Mouse (Mus musculus) midbrain, embryonic 13.5 days (tissue): ENCODE results near the gene Upb1. TPM values are rescaled to one million over a fixed set of nuclear protein-coding genes. Genes with fewer than 3 reads are reported as not detected.
A peak's percentile ranks its signal among the peaks of the same experiment; 100 is the strongest.
"Not testable (repeated sequence)": the region's sequence is repeated elsewhere in the genome, so short reads cannot be mapped to it uniquely, and the experiment has no call there.

Experiments
- ATAC-seq: fragments of 200-750 bp; cut with Nextera tagmentation; 2 replicates; pipeline ENCODE4 v1.8.0; 2017; ENCODE audit warnings: mild to moderate bottlenecking, moderate TSS enrichment, moderate library complexity
- H3K27ac ChIP-seq: fragments of 300-500 bp; sonication (generic); 2 replicates; pipeline ENCODE4 v1.5.1; 2015; ENCODE audit warnings: inconsistent platforms, mild to moderate bottlenecking, moderate library complexity
- H3K27me3 ChIP-seq: fragments of 300-500 bp; sonication (generic); 2 replicates; pipeline ENCODE4 v1.6.1; 2015; ENCODE audit warnings: mild to moderate bottlenecking, inconsistent platforms
- H3K36me3 ChIP-seq: fragments of 300-500 bp; sonication (generic); 2 replicates; pipeline ENCODE4 v1.6.1; 2015; ENCODE audit warnings: mild to moderate bottlenecking, inconsistent platforms
- H3K4me1 ChIP-seq: fragments of 300-500 bp; sonication (generic); replicated peaks from 2 replicates; pipeline ENCODE4 v1.6.1; 2015; ENCODE audit warnings: inconsistent platforms
- H3K4me2 ChIP-seq: fragments of 300-500 bp; sonication (generic); replicated peaks from 2 replicates; pipeline ENCODE4 v1.6.1; 2015; ENCODE audit warnings: moderate library complexity, mild to moderate bottlenecking, inconsistent platforms
- H3K4me3 ChIP-seq: fragments of 300-500 bp; sonication (generic); replicated peaks from 2 replicates; pipeline ENCODE4 v1.5.1; 2015; ENCODE audit warnings: mild to moderate bottlenecking, inconsistent platforms
- H3K9ac ChIP-seq: fragments of 300-500 bp; sonication (generic); replicated peaks from 2 replicates; pipeline ENCODE4 v1.6.1; 2015; ENCODE audit warnings: mild to moderate bottlenecking, inconsistent platforms
- H3K9me3 ChIP-seq: fragments of 300-500 bp; sonication (generic); 2 replicates; pipeline ENCODE4 v1.6.1; 2016; ENCODE audit warnings: mild to moderate bottlenecking, inconsistent platforms
- WGBS: fragments of 180-500 bp; shearing (Covaris S2); methylation state at CpG from one replicate; pipeline ENCODE4 v1.1.7; 2015; 5-methylcytosine and 5-hydroxymethylcytosine counted together
- polyA plus RNA-seq: library from polyadenylated mRNA; unstranded; fragments of >200 nt; fragmentation: Nextera tagmentation; extraction: Ambion mirVana; gene quantifications from 2 replicates; pipeline ENCODE4 v1.2.1, GENCODE M21; 2015

Upb1 gene
- polyA plus RNA-seq, 1 experiment from 2014 or later: not detected

GRCm38 (mm10) chr10:75405916-75406315 is 5.0 kb downstream of the Upb1 start:
- Histone ChIP-seq H3K4me3 (no peak overlapping the region), H3K9me3 (no peaks in the 10 kb centered on the region), H3K36me3 (no peaks in the 10 kb centered on the region), H3K27me3 (0 out of 2 replicates have a peak, but pooled peaks cover 4% of the 10 kb centered on the region), H3K9ac (no peak overlapping the region), H3K4me2 (no peak overlapping the region), H3K4me1 (peaks cover 3% of the 10 kb centered on the region), H3K27ac (no peak overlapping the region)
- no peak for ATAC-seq
- WGBS: 91% methylated on average over 8 of the region's 8 CpGs

- ATAC-seq: no peak
- H3K27ac ChIP-seq: no peak overlapping the region
- H3K27me3 ChIP-seq: 0 out of 2 replicates have a peak, but pooled peaks cover 4% of the 10 kb centered on the region
- no peak overlapping the region for H3K9ac ChIP-seq
- peaks cover 8% of the 10 kb centered on the region for H3K4me1 ChIP-seq
- H3K36me3 ChIP-seq: no peaks in the 10 kb centered on the region
- no peaks in the 10 kb centered on the region for H3K9me3 ChIP-seq
- H3K4me3 ChIP-seq: no peak overlapping the region
- 49% methylated on average over 13 of the region's 13 CpGs for WGBS
- H3K4me2 ChIP-seq: no peak overlapping the region
Observed at GRCm38 (mm10) chr10:75406755-75407154, 5.8 kb downstream of the Upb1 start.

GRCm38 (mm10) chr10:75407741-75408140 is 6.8 kb downstream of the Upb1 start:
- no peaks in the 10 kb centered on the region for H3K9me3 ChIP-seq
- peaks cover 16% of the 10 kb centered on the region for H3K4me1 ChIP-seq
- no peak overlapping the region for H3K9ac ChIP-seq
- ATAC-seq: no peak
- no peaks in the 10 kb centered on the region for H3K36me3 ChIP-seq
- 88% methylated on average over 4 of the region's 4 CpGs for WGBS
- no peak overlapping the region for H3K4me3 ChIP-seq
- no peak overlapping the region for H3K4me2 ChIP-seq
- H3K27ac ChIP-seq: no peak overlapping the region
- H3K27me3 ChIP-seq: 0 out of 2 replicates have a peak, but pooled peaks cover 4% of the 10 kb centered on the region

- ATAC-seq: peak; percentile 32; the same call in 1 of the 2 replicates
- H3K27me3 ChIP-seq, H3K4me2 ChIP-seq, H3K36me3 ChIP-seq, H3K4me3 ChIP-seq, H3K27ac ChIP-seq, H3K9me3 ChIP-seq: not testable (repeated sequence)
- Histone ChIP-seq H3K4me1 (peaks cover 20% of the 10 kb centered on the region), H3K9ac (0 out of 2 replicates have a peak overlapping the region, but pooled peaks have one; percentile 5)
- 28% methylated on average over 10 of the region's 10 CpGs for WGBS
Observed at GRCm38 (mm10) chr10:75411343-75412113, 10.6 kb downstream of the Upb1 start.

- ATAC-seq: peak; percentile 57
- H3K27ac ChIP-seq: no peak overlapping the region; the same call in 1 of the 2 replicates
- H3K4me3 ChIP-seq: no peak overlapping the region
- H3K9me3 ChIP-seq: no peaks in the 10 kb centered on the region
- H3K4me1 ChIP-seq: peaks cover 20% of the 10 kb centered on the region
- H3K27me3 ChIP-seq: 0 out of 2 replicates have a peak, but pooled peaks cover 4% of the 10 kb centered on the region
- H3K4me2 ChIP-seq: peak overlapping the region; percentile 39
- no peak overlapping the region for H3K9ac ChIP-seq
- no peaks in the 10 kb centered on the region for H3K36me3 ChIP-seq
- WGBS: 40% methylated on average over 27 of the region's 27 CpGs
Observed at GRCm38 (mm10) chr10:75412114-75413103, 11.5 kb downstream of the Upb1 start.

- no peak overlapping the region for H3K4me3 ChIP-seq
- no peaks in the 10 kb centered on the region for H3K36me3 ChIP-seq
- no peaks in the 10 kb centered on the region for H3K9me3 ChIP-seq
- H3K4me1 ChIP-seq: peaks cover 20% of the 10 kb centered on the region
- no peak for ATAC-seq
- no peak overlapping the region for H3K27ac ChIP-seq
- H3K9ac ChIP-seq: no peak overlapping the region
- no peak overlapping the region for H3K4me2 ChIP-seq
- 92% methylated on average over 7 of the region's 7 CpGs for WGBS
- 0 out of 2 replicates have a peak, but pooled peaks cover 2% of the 10 kb centered on the region for H3K27me3 ChIP-seq
Observed at GRCm38 (mm10) chr10:75414925-75415324, 14.0 kb downstream of the Upb1 start.

- 93% methylated on average over 8 of the region's 8 CpGs for WGBS
- H3K27ac ChIP-seq: no peak overlapping the region
- ATAC-seq: no peak
- no peaks in the 10 kb centered on the region for H3K9me3 ChIP-seq
- H3K9ac ChIP-seq: no peak overlapping the region
- no peaks in the 10 kb centered on the region for H3K36me3 ChIP-seq
- H3K27me3 ChIP-seq: no peaks in the 10 kb centered on the region
- no peak overlapping the region for H3K4me2 ChIP-seq
- no peak overlapping the region for H3K4me3 ChIP-seq
- peaks cover 7% of the 10 kb centered on the region for H3K4me1 ChIP-seq
Observed at GRCm38 (mm10) chr10:75417363-75418042, 16.6 kb downstream of the Upb1 start.

GRCm38 (mm10) chr10:75418747-75419146 is 17.8 kb downstream of the Upb1 start:
- Histone ChIP-seq H3K27me3 (no peaks in the 10 kb centered on the region), H3K36me3 (no peaks in the 10 kb centered on the region), H3K4me2 (no peak overlapping the region)

GRCm38 (mm10) chr10:75424498-75424901 is 23.6 kb downstream of the Upb1 start:
- ATAC-seq: no peak
- H3K9ac ChIP-seq: no peak overlapping the region
- WGBS: 93% methylated on average over 10 of the region's 10 CpGs
- no peak overlapping the region for H3K27ac ChIP-seq
- H3K36me3 ChIP-seq: no peaks in the 10 kb centered on the region
- H3K9me3 ChIP-seq: no peaks in the 10 kb centered on the region
- H3K27me3 ChIP-seq: no peaks in the 10 kb centered on the region
- H3K4me2 ChIP-seq: no peak overlapping the region
- H3K4me1 ChIP-seq: no peaks in the 10 kb centered on the region
- no peak overlapping the region for H3K4me3 ChIP-seq

More at GRCm38 (mm10) chr10:75418747-75419146, 17.8 kb downstream of the Upb1 start:
- H3K9ac ChIP-seq: no peak overlapping the region
- H3K9me3 ChIP-seq: no peaks in the 10 kb centered on the region
- H3K4me1 ChIP-seq: no peaks in the 10 kb centered on the region
- H3K27ac ChIP-seq: no peak overlapping the region
- ATAC-seq: no peak
- 63% methylated on average over 4 of the region's 4 CpGs for WGBS
- no peak overlapping the region for H3K4me3 ChIP-seq

GRCm38 (mm10) chr10:75428049-75429003 is 27.4 kb downstream of the Upb1 start:
- Histone ChIP-seq H3K4me3 (no peak overlapping the region), H3K4me2 (no peak overlapping the region), H3K9ac (no peak overlapping the region), H3K9me3 (no peaks in the 10 kb centered on the region), H3K4me1 (no peaks in the 10 kb centered on the region), H3K36me3 (no peaks in the 10 kb centered on the region), H3K27me3 (no peaks in the 10 kb centered on the region), H3K27ac (no peak overlapping the region)
- no peak for ATAC-seq
- 86% methylated on average over 13 of the region's 13 CpGs for WGBS

- Histone ChIP-seq H3K36me3 (no peaks in the 10 kb centered on the region), H3K27ac (no peak overlapping the region), H3K9ac (no peak overlapping the region), H3K4me2 (no peak overlapping the region), H3K4me1 (no peaks in the 10 kb centered on the region), H3K4me3 (no peak overlapping the region), H3K27me3 (no peaks in the 10 kb centered on the region), H3K9me3 (no peaks in the 10 kb centered on the region)
- WGBS: 94% methylated on average over 6 of the region's 6 CpGs
- ATAC-seq: no peak
Observed at GRCm38 (mm10) chr10:75429004-75429380, 28.1 kb downstream of the Upb1 start.
